ENCODE assay signal across 9 mouse cellular contexts in genomic region chr14:52190740-52191359, GRCm38 (mm10). TPM values are rescaled to one million over a fixed set of nuclear protein-coding genes. Genes with fewer than 3 reads are reported as not detected.
DNase-seq lines count a peak whose midpoint lies in the region; ATAC-seq and TF ChIP-seq lines count a peak whose summit lies in the region.
"Had no signal": no experiment of that assay in that cellular context is flagged by ENCODE, and none has a peak within 500 bp of the region (broad histone marks: within the 10 kb centered on the region; RNA-seq: fewer than 3 reads in every experiment).

No protein-coding gene starts in this region.

- no peak for TF ChIP-seq EP300 in lung, postnatal 0 days (IDR thresholded peaks at IDR 0.05)

- H3K4me3 ChIP-seq in kidney, embryonic 15.5 days (replicated peaks) = no peak overlapping the region
- H3K4me3 ChIP-seq in ES-E14 (ENCODE audit: insufficient read depth in 1 of 2, low read depth in 1 of 2, low read length in 2 of 2, poor library complexity in 1 of 2, severe bottlenecking in 1 of 2) = no peak overlapping the region
- H3K4me3 ChIP-seq in lung, postnatal 0 days (ENCODE audit: low read depth, low read length) = no peak overlapping the region
- H3K4me3 ChIP-seq: heart, embryonic 15.5 days had no signal

- in situ Hi-C loops in ES-E14 (cut with MboI; ENCODE audit: low sequenced_read_pairs in 2 of 2, unreplicated experiment in 2 of 2) = no loop called here

- H3K4me2 ChIP-seq in kidney, embryonic 15.5 days = no peak overlapping the region
- no peak overlapping the region for H3K4me2 ChIP-seq in lung, postnatal 0 days (replicated peaks; ENCODE audit: low read depth, low read length)
- H3K4me2 ChIP-seq: heart, embryonic 15.5 days had no signal

- DNase-seq in kidney, adult 11 months = peak; percentile 13
- DNase-seq in ES-E14 (ENCODE audit: low read depth, low spot score) = peak; percentile 65
- DNase-seq in c-Kit-positive CD71-negative TER-119-negative erythroid progenitor cells, embryonic 14.5 days (ENCODE audit: low read depth) = peak; percentile 70
- peak; percentile 76 for DNase-seq in induced T-regulatory cell, adult 2 months (ENCODE audit: low read depth)
- DNase-seq in lung, postnatal 0 days (ENCODE audit: low spot score) = peak; percentile 57
- DNase-seq in testis, postnatal 10 days (ENCODE audit: low spot score) = peak; percentile 49
- DNase-seq in gastrocnemius, postnatal 4 days (ENCODE audit: low spot score in 2 of 2) = no peak

- H3K36me3 ChIP-seq in kidney, embryonic 15.5 days = peaks cover 29% of the 10 kb centered on the region
- peaks cover 2% of the 10 kb centered on the region; the same call in 1 of the 2 replicates for H3K36me3 ChIP-seq in ES-E14 (ENCODE audit: control insufficient read depth, insufficient read depth, low read length, poor library complexity, severe bottlenecking)
- H3K36me3 ChIP-seq in lung, postnatal 0 days (ENCODE audit: insufficient read depth, low read length) = no peaks in the 10 kb centered on the region

- no peak overlapping the region for H3K9ac ChIP-seq in kidney, embryonic 15.5 days
- no peak overlapping the region for H3K9ac ChIP-seq in ES-E14 (ENCODE audit: insufficient read depth, low read depth, low read length, poor library complexity, severe bottlenecking)
- no peak overlapping the region for H3K9ac ChIP-seq in lung, postnatal 0 days (replicated peaks; ENCODE audit: low read depth)
- H3K9ac ChIP-seq: heart, embryonic 15.5 days had no signal

- H3K27ac ChIP-seq in kidney, embryonic 15.5 days = no peak overlapping the region
- no peak overlapping the region for H3K27ac ChIP-seq in ES-E14 (ENCODE audit: insufficient read depth, low read depth, low read length, poor library complexity, severe bottlenecking)
- H3K27ac ChIP-seq in lung, postnatal 0 days (ENCODE audit: low read length) = no peak overlapping the region
- H3K27ac ChIP-seq: heart, embryonic 15.5 days had no signal

- TF ChIP-seq CTCF in lung, postnatal 0 days (IDR thresholded peaks at IDR 0.05) = peak; percentile 77

- no peaks in the 10 kb centered on the region for H3K27me3 ChIP-seq in kidney, embryonic 15.5 days
- no peaks in the 10 kb centered on the region for H3K27me3 ChIP-seq in lung, postnatal 0 days (replicated peaks; ENCODE audit: insufficient read depth, low read length)
- H3K27me3 ChIP-seq: heart, embryonic 15.5 days had no signal

- H3K9me3 ChIP-seq in kidney, embryonic 15.5 days (replicated peaks) = no peaks in the 10 kb centered on the region
- H3K9me3 ChIP-seq in ES-E14 (ENCODE audit: control insufficient read depth, insufficient read depth, low read depth, low read length) = no peaks in the 10 kb centered on the region
- no peaks in the 10 kb centered on the region for H3K9me3 ChIP-seq in lung, postnatal 0 days (ENCODE audit: low read length)
- H3K9me3 ChIP-seq: heart, embryonic 15.5 days had no signal

- H3K4me1 ChIP-seq in kidney, embryonic 15.5 days = peaks cover 9% of the 10 kb centered on the region
- H3K4me1 ChIP-seq in ES-E14 (ENCODE audit: control insufficient read depth in 2 of 2, insufficient read depth in 2 of 2, low read length in 2 of 2, poor library complexity in 1 of 2) = peaks cover 0 to 8% of the 10 kb centered on the region in 2 experiments; a peak in 2 of 4 replicates
- H3K4me1 ChIP-seq in lung, postnatal 0 days (ENCODE audit: insufficient read depth, low read depth, low read length) = no peaks in the 10 kb centered on the region

- ATAC-seq in kidney, embryonic 15.5 days (replicated peaks; ENCODE audit: low FRiP score) = no peak
- ATAC-seq in lung, postnatal 0 days = peak; percentile 59

TF ChIP-seq in ES-E14, 5 proteins besides CTCF, POLR2A, EP300 and RAD21:
- no peak for TF ChIP-seq ZNF384 (IDR thresholded peaks at IDR 0.05; ENCODE audit: low read depth, low read length)
- TF ChIP-seq MAFK (IDR thresholded peaks at IDR 0.05; ENCODE audit: insufficient read depth, low read depth, low read length) = 0 out of 2 replicates have a peak, but pooled peaks have one; percentile 3
- no peak for TF ChIP-seq HCFC1 (IDR thresholded peaks at IDR 0.05; ENCODE audit: borderline replicate concordance, insufficient read depth, low read length)
- no peak for TF ChIP-seq ZC3H11A (IDR thresholded peaks at IDR 0.05; ENCODE audit: borderline replicate concordance, low read depth, low read length)
- TF ChIP-seq CHD2 (IDR thresholded peaks at IDR 0.05; ENCODE audit: low read depth, low read length) = no peak

RNA-seq across cellular contexts. Expression of gene Supt16, which starts 6.4 kb away (rescaled TPM):
- 63.2 and 69.1 TPM in 2 replicates for polyA plus RNA-seq in kidney, embryonic 15.5 days (2015; fragmentation: Nextera tagmentation; extraction: Ambion mirVana)
- 54.7 and 80.3 TPM in 2 replicates for total RNA-seq in ES-E14 (2012; rRNA removed)
- 20.9 and 21.3 TPM in 2 replicates for polyA plus RNA-seq in lung, postnatal 0 days (2015; fragmentation: Nextera tagmentation; extraction: Ambion mirVana)
- 10 to 100 TPM; 44.0 to 47.8 TPM for total RNA-seq in gastrocnemius, postnatal 4 days (2021)

Comparison
In these comparisons a context has a peak if more than half of its experiments do, and no peak if none do; other contexts are left out.
1. DNase-seq: peak in kidney, adult 11 months (single experiment), ES-E14 (single experiment), c-Kit-positive CD71-negative TER-119-negative erythroid progenitor cells, embryonic 14.5 days (single experiment), induced T-regulatory cell, adult 2 months (single experiment), lung, postnatal 0 days (single experiment) and testis, postnatal 10 days (single experiment); none in gastrocnemius, postnatal 4 days (0 of 2).